Mouse (Mus musculus): ENCODE data around the gene Casz1.

DNA sequence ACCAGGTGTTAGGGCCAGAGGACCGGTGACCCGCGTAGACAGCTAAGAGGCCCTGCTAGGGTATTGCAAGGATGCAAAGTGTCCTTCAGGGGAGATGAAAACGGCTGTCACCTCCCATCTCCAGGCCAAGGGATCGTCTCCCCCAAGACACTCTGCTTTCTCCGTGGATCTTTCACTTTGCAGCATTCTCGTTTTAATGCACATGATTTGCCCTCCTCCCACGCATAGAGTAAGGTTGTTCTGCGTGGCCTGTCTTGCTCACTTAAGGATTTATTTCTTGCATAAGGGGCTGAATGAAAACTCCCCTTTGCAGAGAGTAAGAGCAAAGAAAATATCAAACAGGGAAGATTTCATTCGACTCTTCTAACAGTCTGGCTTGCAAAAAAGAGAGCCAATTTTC is 593 bp upstream of the Casz1 start:
- TF ChIP-seq POLR2A (IDR thresholded peaks at IDR 0.05; ENCODE audit: low read depth, low read length), result no peak
- no peak for TF ChIP-seq CTCF (conservative IDR thresholded peaks at IDR 0.05; ENCODE audit: insufficient read depth, insufficient read length, low read depth, low read length)
